Mouse (Mus musculus) cerebellum, adult 11-12 months (tissue): ENCODE data around the gene Selenot.
"Not testable (repeated sequence)": the region's sequence is repeated elsewhere in the genome, so short reads cannot be mapped to it uniquely, and the experiment has no call there.

ENCODE experiments used
- DNase-seq: peaks from one replicate; pipeline ENCODE4 v3.0.0; 2022

The Selenot gene

GRCm38 (mm10) chr3:58576137-58577066 lies at the start of gene Selenot:
Gene Selenot (plus strand): TSS chr3:58576636.
- peak; percentile 98 for DNase-seq

- DNase-seq, result no peak
These were observed 39.9 kb upstream of the Selenot start for GRCm38 (mm10) chr3:58536573-58536972.

- no peak for DNase-seq
These were observed 24.2 kb upstream of the Selenot start for GRCm38 (mm10) chr3:58552001-58552811.

- no peak for DNase-seq
These were observed 19.8 kb upstream of the Selenot start for GRCm38 (mm10) chr3:58556649-58557048.

GRCm38 (mm10) chr3:58559887-58560286 lies 16.5 kb upstream of the Selenot start:
- no peak for DNase-seq

GRCm38 (mm10) chr3:58561437-58561836 lies 15.0 kb upstream of the Selenot start:
- no peak for DNase-seq

- DNase-seq, result no peak
These were observed 5.6 kb upstream of the Selenot start for GRCm38 (mm10) chr3:58570821-58571220.

GRCm38 (mm10) chr3:58577067-58577503 lies 649 bp downstream of the Selenot start:
- no peak for DNase-seq

GRCm38 (mm10) chr3:58577506-58578050 lies 1.1 kb downstream of the Selenot start:
- no peak for DNase-seq

GRCm38 (mm10) chr3:58581530-58581929 lies 5.1 kb downstream of the Selenot start:
- no peak for DNase-seq

- DNase-seq, result no peak
These were observed 5.9 kb downstream of the Selenot start for GRCm38 (mm10) chr3:58582297-58582696.

GRCm38 (mm10) chr3:58582788-58583426 lies 6.5 kb downstream of the Selenot start:
- DNase-seq, result no peak

- DNase-seq, result not testable (repeated sequence)
These were observed 14.1 kb downstream of the Selenot start for GRCm38 (mm10) chr3:58590544-58590943.

GRCm38 (mm10) chr3:58592666-58593065 lies 16.2 kb downstream of the Selenot start:
- DNase-seq, result not testable (repeated sequence)

GRCm38 (mm10) chr3:58593623-58594022 lies 17.2 kb downstream of the Selenot start:
- DNase-seq, result no peak

GRCm38 (mm10) chr3:58608506-58608905 lies 32.1 kb downstream of the Selenot start:
- no peak for DNase-seq

- no peak for DNase-seq
These were observed 33.5 kb downstream of the Selenot start for GRCm38 (mm10) chr3:58609985-58610384.

GRCm38 (mm10) chr3:58621066-58621465 lies 44.6 kb downstream of the Selenot start:
- DNase-seq, result no peak

GRCm38 (mm10) chr3:58622665-58623394 lies 46.4 kb downstream of the Selenot start:
- DNase-seq, result no peak

GRCm38 (mm10) chr3:58624981-58625380 lies 48.5 kb downstream of the Selenot start:
- no peak for DNase-seq

GRCm38 (mm10) chr3:58631693-58632092 lies 55.3 kb downstream of the Selenot start:
- DNase-seq, result no peak
